Mouse (Mus musculus) kidney, embryonic 14.5 days (tissue): Measurements from ENCODE around the gene Urm1. TPM values are rescaled to one million over a fixed set of nuclear protein-coding genes. Genes with fewer than 3 reads are reported as not detected.

Experiments
- ATAC-seq: fragments of 200-750 bp; cut with Nextera tagmentation; 2 replicates; pipeline ENCODE4 v1.8.0; 2017; ENCODE audit warnings: moderate number of reproducible peaks, mild to moderate bottlenecking, moderate TSS enrichment, moderate library complexity; ENCODE audit not compliant: low FRiP score, low TSS enrichment
- H3K27ac ChIP-seq: fragments of 300-500 bp; sonication (generic); 2 replicates; pipeline ENCODE4 v1.5.1; 2014; ENCODE audit warnings: low read depth, mild to moderate bottlenecking, low read length, moderate library complexity, mixed read lengths
- H3K27me3 ChIP-seq: fragments of 300-500 bp; sonication (generic); 2 replicates; pipeline ENCODE4 v1.6.1; 2014; ENCODE audit warnings: mild to moderate bottlenecking, low read length; ENCODE audit not compliant: control insufficient read depth, insufficient read depth
- H3K36me3 ChIP-seq: fragments of 300-500 bp; sonication (generic); 2 replicates; pipeline ENCODE4 v1.6.1; 2014; ENCODE audit warnings: low read length, mixed read lengths; ENCODE audit not compliant: control insufficient read depth, insufficient read depth
- H3K4me1 ChIP-seq: fragments of 300-500 bp; sonication (generic); 2 replicates; pipeline ENCODE4 v1.6.1; 2014; ENCODE audit warnings: low read length, mixed read lengths; ENCODE audit not compliant: control insufficient read depth, insufficient read depth
- H3K4me2 ChIP-seq: fragments of 300-500 bp; sonication (generic); replicated peaks from 2 replicates; pipeline ENCODE4 v1.6.1; 2014; ENCODE audit warnings: low read depth, mild to moderate bottlenecking, low read length
- H3K4me3 ChIP-seq: fragments of 300-500 bp; sonication (generic); 2 replicates; pipeline ENCODE4 v1.5.1; 2014; ENCODE audit warnings: mild to moderate bottlenecking, low read length
- H3K9ac ChIP-seq: fragments of 300-500 bp; sonication (generic); 2 replicates; pipeline ENCODE4 v1.6.1; 2014; ENCODE audit warnings: low read depth, mild to moderate bottlenecking, low read length, moderate library complexity
- H3K9me3 ChIP-seq: fragments of 300-500 bp; sonication (generic); 2 replicates; pipeline ENCODE4 v1.6.1; 2016; ENCODE audit warnings: low read length; ENCODE audit not compliant: control insufficient read depth
- WGBS: fragments of 180-500 bp; shearing (Covaris S2); extraction: QIAGEN DNeasy Blood & Tissue Kit; methylation state at CpG from one replicate; pipeline ENCODE4 v1.1.7; 2014; 5-methylcytosine and 5-hydroxymethylcytosine counted together
- microRNA-seq: library from miRNA; unstranded; fragments of <30 nt; microRNA quantifications from one replicate; pipeline ENCODE4, GENCODE M21; 2016
- polyA plus RNA-seq: library from polyadenylated mRNA; unstranded; fragments of >200 nt; fragmentation: Nextera tagmentation; extraction: Ambion mirVana; gene quantifications from 2 replicates; pipeline ENCODE4 v1.2.1, GENCODE M21; 2014

Urm1 gene
- polyA plus RNA-seq, 1 experiment from 2014 or later = 29.2 TPM

DNA sequence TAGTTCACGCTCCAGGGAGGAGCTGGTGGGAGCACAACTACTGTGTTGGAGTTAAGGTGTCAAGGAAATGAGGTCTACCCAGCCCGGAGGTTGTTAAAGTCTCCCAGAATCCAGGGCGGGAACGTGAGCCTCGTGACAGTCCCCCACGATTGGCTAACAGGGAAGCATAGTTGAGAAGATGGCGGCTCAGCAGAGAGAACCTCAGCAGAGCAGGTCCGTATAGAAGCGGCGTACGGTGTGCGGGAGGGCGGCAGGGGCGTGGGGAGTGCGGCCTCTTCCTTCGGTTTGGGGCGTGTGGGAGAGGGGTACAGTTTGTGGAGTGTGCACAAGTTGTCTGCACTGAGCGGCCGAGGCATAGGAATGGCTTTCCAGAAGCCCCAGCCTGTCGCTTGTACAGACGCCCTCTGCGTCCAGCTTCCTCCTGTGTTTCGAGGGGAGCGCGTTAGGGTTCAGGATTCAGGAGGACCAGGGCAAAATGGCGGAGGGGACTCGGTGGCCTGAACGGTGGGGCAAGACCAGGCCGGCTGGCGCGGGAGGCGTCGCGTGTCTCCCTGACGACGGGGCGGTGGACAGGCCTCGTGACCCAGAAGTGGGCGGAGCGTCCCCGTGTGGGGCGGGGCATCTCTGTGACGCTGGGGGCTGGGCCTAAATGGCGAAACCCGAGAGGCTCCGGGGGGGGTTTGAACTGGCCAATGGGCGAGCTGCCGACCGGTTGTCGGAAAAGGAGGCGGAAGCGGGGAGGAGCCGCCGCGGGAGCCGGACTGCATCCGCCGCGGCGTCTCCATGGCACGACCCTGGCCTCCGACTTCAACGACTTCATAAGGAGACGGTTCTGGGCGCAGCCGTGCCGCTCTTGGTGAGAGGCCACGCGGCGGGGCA lies 69.4 kb downstream of the Urm1 start, which contains the start of gene Odf2:
TSS of gene Odf2 (plus strand) at position 156 of the 879 bp plus-strand sequence.
- H3K4me1 ChIP-seq = peaks cover 6% of the 10 kb centered on the region
- no peaks in the 10 kb centered on the region for H3K27me3 ChIP-seq
- peak within 1 kb of the TSS; percentile 95 for H3K4me2 ChIP-seq
- peak; percentile 89 for ATAC-seq
- peak within 1 kb of the TSS; percentile 93 for H3K9ac ChIP-seq
- 1% methylated on average over 68 of the region's 70 CpGs for WGBS
- peak within 1 kb of the TSS; percentile 91 for H3K27ac ChIP-seq
- peak within 1 kb of the TSS; percentile 100 for H3K4me3 ChIP-seq
- peaks cover 27% of the 10 kb centered on the region for H3K36me3 ChIP-seq
- no peaks in the 10 kb centered on the region for H3K9me3 ChIP-seq

DNA sequence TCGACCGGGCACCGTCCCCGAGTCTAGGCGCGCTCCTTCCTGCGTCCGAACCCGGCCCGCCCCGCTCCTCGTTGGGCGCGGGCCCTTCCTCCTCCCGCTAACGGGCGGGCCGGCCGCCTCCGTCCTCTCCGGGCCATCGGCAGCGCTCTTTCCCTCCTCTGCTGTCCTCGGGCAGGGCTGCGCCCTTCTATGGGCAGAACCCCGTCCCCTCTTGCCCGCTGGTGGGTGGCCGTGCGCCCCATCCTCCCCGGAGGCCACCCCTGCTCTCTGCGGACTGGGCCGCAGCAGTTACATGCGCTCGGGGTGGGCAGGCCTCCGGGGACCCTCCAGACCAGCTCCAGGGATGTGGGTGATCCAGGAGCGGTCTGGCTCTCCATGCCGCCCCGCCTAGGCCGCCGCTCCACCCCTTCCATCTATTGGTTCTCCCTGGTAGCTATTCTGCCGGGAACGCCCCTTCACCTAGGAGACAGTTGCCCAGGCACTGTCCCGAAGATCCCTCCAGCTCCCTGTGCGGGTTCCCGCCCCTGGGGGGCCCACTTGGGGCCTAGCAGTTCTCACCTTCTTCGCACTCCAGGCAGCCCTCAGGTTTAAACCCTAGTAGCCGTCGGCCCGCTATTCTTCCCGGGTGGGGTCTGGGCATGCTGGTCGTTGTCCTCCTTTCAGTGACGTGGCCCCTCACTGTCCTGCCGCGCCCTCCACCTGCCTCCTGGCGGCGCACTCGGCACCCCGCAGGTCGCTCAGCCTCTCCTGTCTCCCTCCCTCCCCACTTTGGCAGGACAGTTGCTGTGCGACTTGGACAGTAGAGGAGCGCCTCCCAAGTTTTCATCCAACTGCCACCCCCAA lies 70.3 kb downstream of the Urm1 start:
- peak; percentile 92 for ATAC-seq
- Histone ChIP-seq H3K4me3 (peak overlapping the region; percentile 100), H3K4me2 (peak overlapping the region; percentile 95), H3K9me3 (no peaks in the 10 kb centered on the region), H3K9ac (peak overlapping the region; percentile 93), H3K4me1 (peaks cover 6% of the 10 kb centered on the region), H3K36me3 (peaks cover 36% of the 10 kb centered on the region), H3K27me3 (no peaks in the 10 kb centered on the region), H3K27ac (peak overlapping the region; percentile 91)
- 1% methylated on average over 48 of the region's 61 CpGs for WGBS

DNA sequence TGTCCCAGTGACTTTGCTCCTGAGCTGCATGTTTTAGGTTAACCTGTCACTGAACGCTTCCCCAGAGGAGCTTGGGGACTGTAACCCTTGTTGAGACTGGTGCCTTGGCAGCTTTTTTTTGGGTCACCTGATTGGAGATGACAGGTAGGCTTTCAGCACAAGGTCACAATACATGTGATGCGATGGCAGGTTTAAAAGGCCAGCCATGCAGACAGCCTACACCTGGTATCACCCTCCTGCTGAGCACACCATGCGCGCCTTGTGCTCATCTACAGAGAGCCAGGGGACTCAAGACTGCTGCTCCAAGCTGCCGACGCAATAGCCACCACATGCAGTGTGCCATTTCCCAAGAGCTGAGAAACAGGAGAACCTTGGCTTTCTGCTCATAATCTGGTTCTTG lies 71.9 kb downstream of the Urm1 start:
- H3K4me1 ChIP-seq = peaks cover 6% of the 10 kb centered on the region
- H3K9me3 ChIP-seq = no peaks in the 10 kb centered on the region
- no peak overlapping the region for H3K9ac ChIP-seq
- H3K4me2 ChIP-seq = no peak overlapping the region
- H3K27me3 ChIP-seq = no peaks in the 10 kb centered on the region
- peaks cover 49% of the 10 kb centered on the region for H3K36me3 ChIP-seq
- 93% methylated on average over 6 of the region's 6 CpGs for WGBS
- no peak for ATAC-seq
- H3K27ac ChIP-seq = no peak overlapping the region
- no peak overlapping the region for H3K4me3 ChIP-seq

Small RNAs within 50 kb of the gene (microRNA-seq; reads per million reads assigned to microRNA genes)
- gene Mir219a-2 (not detected), gene Mir219b (not detected)

Other genes with a start within 250 kb of the Urm1 start
- 11.2 and 16.6 TPM in 2 replicates for gene Rapgef1, start 200.4 kb upstream of the Urm1 start, polyA plus RNA-seq
- gene Gm13420, start 68.4 kb upstream of the Urm1 start, polyA plus RNA-seq = 0.84 and 1.5 TPM in 2 replicates
- 0.41 and 1.0 TPM in 2 replicates for gene Gm13547, start 60.8 kb upstream of the Urm1 start, polyA plus RNA-seq
- 44.8 and 47.0 TPM in 2 replicates for gene Coq4, start 32.6 kb upstream of the Urm1 start, polyA plus RNA-seq
- gene Trub2, start 31.6 kb upstream of the Urm1 start, polyA plus RNA-seq = 36.5 and 41.3 TPM in 2 replicates
- gene Slc27a4, start 17.4 kb upstream of the Urm1 start, polyA plus RNA-seq = 9.1 and 11.4 TPM in 2 replicates
- gene Cercam, start 49.1 kb downstream of the Urm1 start, polyA plus RNA-seq = 8.9 and 15.6 TPM in 2 replicates
- 43.8 and 79.9 TPM in 2 replicates for gene Odf2, start 69.1 kb downstream of the Urm1 start, polyA plus RNA-seq
- 43.8 and 57.9 TPM in 2 replicates for gene Gle1, start 115.4 kb downstream of the Urm1 start, polyA plus RNA-seq
- 121 and 136 TPM in 2 replicates for gene Sptan1, start 145.5 kb downstream of the Urm1 start, polyA plus RNA-seq
- gene Wdr34, start 228.8 kb downstream of the Urm1 start, polyA plus RNA-seq = 41.2 and 42.6 TPM in 2 replicates
- gene Set, start 237.3 kb downstream of the Urm1 start, polyA plus RNA-seq = 647 and 702 TPM in 2 replicates